Comparison of ENCODE assay signal across 8 mouse cellular contexts in the genomic region with DNA sequence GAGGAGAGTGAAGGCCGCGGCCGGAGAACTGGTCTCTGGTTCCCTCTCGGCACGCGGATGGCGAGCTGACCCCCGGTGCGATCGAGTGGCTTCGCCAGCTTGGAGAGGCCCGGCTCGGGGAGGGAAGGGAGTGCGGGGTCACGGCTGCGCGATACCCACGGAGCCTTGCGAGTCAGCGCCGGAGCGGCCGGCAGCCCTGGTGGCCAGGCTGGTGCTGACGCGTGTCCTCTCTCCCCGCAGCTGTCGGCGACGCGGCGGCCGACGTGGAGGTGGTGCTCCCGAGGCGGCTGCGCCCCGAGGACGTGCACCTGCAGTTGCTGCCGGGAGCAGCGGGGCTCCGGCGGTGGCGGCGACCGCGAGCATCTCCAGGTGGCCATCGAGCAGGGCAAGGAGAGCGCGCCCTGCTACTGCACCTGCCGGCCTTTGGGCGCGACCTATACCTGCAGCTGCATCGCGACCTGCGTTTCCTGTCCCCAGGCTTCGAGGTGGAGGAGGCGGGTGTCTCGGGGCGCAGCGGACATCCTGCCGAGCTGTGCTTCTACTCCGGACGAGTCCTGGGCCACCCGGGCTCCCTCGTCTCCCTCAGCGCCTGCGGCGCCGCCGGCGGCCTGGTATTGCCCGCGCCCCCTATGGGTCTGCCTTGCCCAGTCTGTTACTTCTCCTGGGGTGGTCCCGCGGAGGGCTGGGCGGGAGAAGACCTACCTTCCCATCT. TPM values are rescaled to one million over a fixed set of nuclear protein-coding genes. Genes with fewer than 3 reads are reported as not detected.
DNase-seq lines count a peak whose midpoint lies in the region; ATAC-seq and TF ChIP-seq lines count a peak whose summit lies in the region.

No protein-coding gene starts in this region.

- H3K9me3 ChIP-seq in liver, embryonic 12.5 days (replicated peaks), result no peaks in the 10 kb centered on the region

- H3K79me2 ChIP-seq in myocyte (ENCODE audit: control insufficient read depth, insufficient read depth), result no peaks in the 10 kb centered on the region

- H3K36me3 ChIP-seq in liver, embryonic 12.5 days, result no peaks in the 10 kb centered on the region
- no peaks in the 10 kb centered on the region for H3K36me3 ChIP-seq in myocyte (ENCODE audit: control insufficient read depth, insufficient read depth)

- TF ChIP-seq CTCF in gastrocnemius, adult 2 months (IDR thresholded peaks at IDR 0.05), result peak; percentile 40; the same call in 1 of the 2 replicates
- TF ChIP-seq CTCF in brain, embryonic 14.5 days (IDR thresholded peaks at IDR 0.05; ENCODE audit: borderline replicate concordance, extremely low read depth, insufficient read depth, insufficient read length), result peak; percentile 52

- H3K27ac ChIP-seq in gastrocnemius, adult 2 months, result peak overlapping the region; percentile 74
- H3K27ac ChIP-seq in liver, embryonic 12.5 days, result no peak overlapping the region

- peaks cover 61% of the 10 kb centered on the region for H3K27me3 ChIP-seq in liver, embryonic 12.5 days (replicated peaks)
- H3K27me3 ChIP-seq in myocyte (ENCODE audit: control insufficient read depth, insufficient read depth, insufficient read length), result peaks cover 11% of the 10 kb centered on the region

- peak overlapping the region; percentile 18 for H3ac ChIP-seq in myocyte (ENCODE audit: control insufficient read depth, insufficient read length)

- peak overlapping the region; percentile 86 for H3K4me2 ChIP-seq in liver, embryonic 12.5 days
- peak overlapping the region; percentile 96 for H3K4me2 ChIP-seq in myocyte (ENCODE audit: low read depth)

- intact Hi-C loops in gastrocnemius, adult 2 months (cut with DNase I), result loop anchor here (5.0 kb wide), 1 partner anchor 797 kb away; no protein-coding TSS in a partner anchor

- H3K9ac ChIP-seq in liver, embryonic 12.5 days, result peak overlapping the region; percentile 52; the same call in 1 of the 2 replicates

- DNase-seq in gastrocnemius, adult 2 months, result peak; percentile 54
- no peak for DNase-seq in gastrocnemius, adult 8-10 months (ENCODE audit: low spot score in 2 of 2)
- DNase-seq in brain, embryonic 14.5 days (ENCODE audit: low read depth), result peak; percentile 44
- DNase-seq in gastrocnemius, postnatal 25 days, result peak; percentile 38
- peak; percentile 14 for DNase-seq in kidney, adult 11 months
- DNase-seq in testis, postnatal 10 days (ENCODE audit: low spot score), result peak; percentile 67

- ATAC-seq in liver, embryonic 12.5 days, result 0 out of 2 replicates have a peak, but pooled peaks have one; percentile 17

- under 1% methylated on average over 73 of the region's 76 CpGs for WGBS in liver, embryonic 12.5 days (ENCODE audit: insufficient replicate concordance)

- peak overlapping the region; percentile 81 for H3K4me3 ChIP-seq in gastrocnemius, adult 2 months
- peak overlapping the region; percentile 57 for H3K4me3 ChIP-seq in liver, embryonic 12.5 days
- H3K4me3 ChIP-seq in myocyte, result peak overlapping the region; percentile 7

- peaks cover 10% of the 10 kb centered on the region; the same call in 1 of the 2 replicates for H3K4me1 ChIP-seq in liver, embryonic 12.5 days

- no peak for TF ChIP-seq POLR2A in brain, embryonic 14.5 days (IDR thresholded peaks at IDR 0.05; ENCODE audit: borderline replicate concordance, extremely low read depth, insufficient read depth, insufficient read length, poor library complexity, severe bottlenecking)
- TF ChIP-seq POLR2A in myocyte (IDR thresholded peaks at IDR 0.05; ENCODE audit: insufficient read length, low read depth), result no peak

TF ChIP-seq in myocyte, 11 proteins besides CTCF, POLR2A, EP300 and RAD21:
- peak in 2 of 3 experiments; percentile 14 to 74 for TF ChIP-seq MYOD1 (IDR thresholded peaks at IDR 0.05; ENCODE audit: control insufficient read depth in 1 of 3, insufficient read length in 2 of 3, low read depth in 2 of 3)
- no peak for TF ChIP-seq E2F4 (IDR thresholded peaks at IDR 0.05; ENCODE audit: insufficient read depth)
- no peak for TF ChIP-seq SRF (IDR thresholded peaks at IDR 0.05; ENCODE audit: control insufficient read depth, insufficient read length, low read depth)
- TF ChIP-seq MYOG (IDR thresholded peaks at IDR 0.05; ENCODE audit: control insufficient read depth in 1 of 3, insufficient read depth in 1 of 3, insufficient read length in 2 of 3, low read depth in 2 of 3), result peak in 2 of 3 experiments; percentile 42 to 66
TF ChIP-seq in myocyte: peak in this region for 2.

RNA-seq across cellular contexts. Expression of gene Adamts17, which starts 0.6 kb away (rescaled TPM):
- total RNA-seq in gastrocnemius, adult 2 months (2021), result under 1 TPM; 0.15 to 0.47 TPM
- total RNA-seq in gastrocnemius, adult 8-10 months (2022), result under 1 TPM in 2 of 4 experiments, not detected in 2; 0.38 to 0.49 TPM
- 3.0 and 4.5 TPM in 2 replicates for polyA plus RNA-seq in brain, embryonic 14.5 days (2012; rRNA removed)
- 1 to 10 TPM in 1 of 2 experiments, under 1 TPM in 1; 0.67 to 1.2 TPM for total RNA-seq in gastrocnemius, postnatal 25 days (2021)
- 0.73 and 1.0 TPM in 2 replicates for polyA plus RNA-seq in liver, embryonic 12.5 days (2016; fragmentation: Nextera tagmentation; extraction: Ambion mirVana)
- 1.8 TPM for polyA plus RNA-seq in myocyte (2012; fragmentation: generic; extraction: Trizol)

Comparison
In these comparisons a context has a peak if more than half of its experiments do, and no peak if none do; other contexts are left out.
1. DNase-seq: peak in gastrocnemius, adult 2 months (single experiment), brain, embryonic 14.5 days (single experiment), gastrocnemius, postnatal 25 days (single experiment), kidney, adult 11 months (single experiment) and testis, postnatal 10 days (single experiment); none in gastrocnemius, adult 8-10 months (0 of 2).
2. H3K4me3 ChIP-seq: peak in every context shown above with its lines; median percentile 81 in gastrocnemius, adult 2 months; 57 in liver, embryonic 12.5 days; 7 in myocyte.